Mouse (Mus musculus) gastrocnemius, postnatal 4 days (tissue): ENCODE data around the gene Gstm6. TPM values are rescaled to one million over a fixed set of nuclear protein-coding genes. Genes with fewer than 3 reads are reported as not detected.

Source experiments
- DNase-seq, 2 experiments: peaks; one replicate each; pipeline ENCODE4 v3.0.0; 2021 to 2022; ENCODE audit warnings: low spot score in 2 of 2, mixed read lengths in 2 of 2
- total RNA-seq, 2 experiments: library from RNA; stranded (reverse); gene quantifications; 2 replicates each; pipeline ENCODE4 v1.2.3; 2021

Gene Gstm6
- total RNA-seq, 2 experiments from 2014 or later, result 1.7 to 1.9 TPM

DNA sequence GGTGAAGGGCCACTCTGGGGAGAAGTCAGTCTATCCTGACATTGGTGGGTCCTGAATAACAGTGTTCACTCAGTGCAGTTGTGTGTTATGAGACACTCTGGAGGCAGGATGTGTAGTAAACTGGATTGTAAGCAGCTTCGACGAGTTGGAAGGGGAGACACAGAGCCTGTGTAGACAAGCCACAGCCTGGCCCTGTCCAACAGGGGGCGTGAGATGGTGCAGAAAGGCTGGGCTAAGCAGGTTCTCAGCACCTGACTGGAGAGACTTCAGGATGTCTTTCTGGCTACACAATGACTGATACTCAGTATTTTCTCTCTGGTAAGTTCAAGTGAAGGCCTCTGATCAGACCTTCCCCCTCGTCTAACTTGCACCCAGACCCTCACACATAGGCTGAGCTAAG lies 2.2 kb upstream of the Gstm6 start:
- DNase-seq, result no peak

DNA sequence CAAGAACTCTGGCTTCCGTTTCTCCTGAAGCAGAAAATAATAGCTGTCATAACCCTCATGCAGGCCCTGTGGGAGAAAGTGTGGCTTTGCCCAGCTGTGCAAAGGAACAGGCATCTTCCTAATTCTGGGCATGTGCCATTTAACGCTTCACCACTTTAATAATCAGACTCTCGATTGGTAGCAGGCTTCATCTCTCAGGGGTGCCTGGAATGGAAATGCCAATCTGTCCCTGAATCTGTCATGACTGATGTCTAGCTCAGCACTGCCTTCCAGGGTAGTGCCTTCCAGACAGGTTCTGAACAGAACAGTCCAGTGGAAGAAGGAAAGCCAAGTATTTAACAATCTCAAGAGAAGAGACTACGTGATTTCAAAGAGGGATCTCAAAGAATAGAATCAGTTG lies 2.3 kb downstream of the Gstm6 start:
- no peak for DNase-seq

DNA sequence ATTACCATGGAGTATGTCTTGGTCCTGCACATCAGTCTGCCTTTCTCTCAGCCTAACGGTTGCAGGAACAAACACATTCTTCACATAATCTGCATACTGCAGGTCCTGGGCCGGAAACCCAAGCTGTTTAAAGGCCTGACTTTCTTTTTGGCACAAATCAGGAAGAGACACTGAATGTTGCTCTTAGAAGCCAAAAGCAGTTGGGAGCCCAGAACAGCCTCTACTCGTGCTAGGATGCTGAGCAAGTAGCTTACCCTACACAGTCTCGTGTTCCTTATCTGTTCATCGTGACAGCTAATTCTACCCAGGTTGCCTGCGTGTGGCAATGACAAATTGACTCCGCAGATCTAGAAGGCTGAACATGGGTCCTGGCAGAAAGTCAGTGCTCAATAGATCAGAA lies 3.0 kb downstream of the Gstm6 start:
- no peak for DNase-seq

DNA sequence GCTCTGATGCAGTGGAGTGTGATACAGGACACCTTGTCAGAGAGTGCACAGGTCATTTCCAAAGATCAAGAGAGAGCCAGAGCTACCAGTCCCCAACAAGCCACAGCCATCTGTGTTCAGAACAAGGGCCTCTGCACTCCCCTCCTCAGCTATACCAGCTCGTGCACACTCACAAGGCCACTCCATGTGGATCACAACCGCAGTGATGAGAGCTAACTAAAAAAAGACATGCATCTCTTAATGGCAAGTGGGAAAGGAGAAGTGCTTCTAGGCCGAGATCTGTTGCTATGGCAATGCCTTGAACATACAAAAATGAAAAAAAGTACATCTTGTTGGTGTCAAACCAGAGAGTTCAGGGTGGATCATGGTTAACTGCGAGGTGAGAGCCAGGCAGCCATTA lies 3.7 kb downstream of the Gstm6 start:
- DNase-seq, result no peak

DNA sequence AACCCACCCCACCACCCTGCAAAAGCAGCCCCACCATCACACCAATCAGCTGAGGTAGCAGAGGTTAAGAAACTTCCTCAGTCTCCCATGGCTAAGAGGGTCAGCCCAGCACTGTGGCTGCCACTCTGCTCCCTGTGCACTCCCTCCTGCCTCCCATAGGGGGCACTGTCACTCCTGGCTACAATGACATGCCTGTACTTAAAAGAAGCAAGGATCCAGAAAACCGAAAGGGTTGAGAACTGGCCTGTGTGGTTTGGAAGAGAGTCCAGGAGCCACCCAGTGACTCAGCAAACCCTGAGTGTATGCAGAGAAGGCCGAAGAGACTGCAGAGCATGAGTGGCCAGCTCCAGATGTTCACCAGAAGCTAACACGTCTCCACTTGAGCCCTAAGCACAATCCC lies 4.1 kb downstream of the Gstm6 start:
- peak; percentile 45 to 53 for DNase-seq

DNA sequence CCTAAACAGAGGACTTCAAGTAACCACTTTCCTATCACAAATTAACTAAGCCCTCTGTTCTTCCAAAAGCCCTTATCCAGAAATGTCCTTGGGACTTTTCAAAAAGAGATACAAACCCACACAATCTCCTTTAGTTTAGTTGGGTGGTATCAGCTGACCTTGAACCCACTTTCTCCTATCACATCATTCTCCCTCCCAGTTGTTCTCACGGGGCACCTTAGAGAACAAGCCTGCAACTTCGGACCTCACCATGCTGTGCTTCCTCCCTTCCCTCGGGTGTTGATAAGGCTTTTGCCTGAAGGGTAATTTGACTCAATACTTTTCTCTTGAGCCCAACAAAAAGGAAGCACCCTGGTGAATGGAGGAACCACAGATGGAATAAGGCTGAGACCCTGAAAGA lies 7.7 kb downstream of the Gstm6 start:
- no peak for DNase-seq

DNA sequence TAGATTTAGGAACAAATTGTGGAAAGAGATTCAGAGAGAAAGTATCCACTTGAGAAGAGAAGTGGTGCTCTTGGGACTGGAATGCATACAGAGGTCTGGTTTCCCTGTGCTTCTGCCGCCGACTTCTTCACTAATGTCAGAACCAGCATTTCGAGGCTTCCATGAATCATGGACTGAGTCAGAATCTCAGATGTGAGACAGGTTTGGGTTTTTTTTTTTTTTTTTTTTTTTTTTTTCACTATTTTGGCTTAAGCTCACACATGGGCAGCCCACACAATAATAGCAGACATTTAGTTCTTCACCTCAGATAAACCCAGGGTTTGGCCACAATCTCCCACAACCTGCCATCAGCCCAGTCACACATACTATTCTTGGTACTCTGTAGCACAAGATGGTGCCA lies 8.3 kb downstream of the Gstm6 start:
- DNase-seq, result no peak

DNA sequence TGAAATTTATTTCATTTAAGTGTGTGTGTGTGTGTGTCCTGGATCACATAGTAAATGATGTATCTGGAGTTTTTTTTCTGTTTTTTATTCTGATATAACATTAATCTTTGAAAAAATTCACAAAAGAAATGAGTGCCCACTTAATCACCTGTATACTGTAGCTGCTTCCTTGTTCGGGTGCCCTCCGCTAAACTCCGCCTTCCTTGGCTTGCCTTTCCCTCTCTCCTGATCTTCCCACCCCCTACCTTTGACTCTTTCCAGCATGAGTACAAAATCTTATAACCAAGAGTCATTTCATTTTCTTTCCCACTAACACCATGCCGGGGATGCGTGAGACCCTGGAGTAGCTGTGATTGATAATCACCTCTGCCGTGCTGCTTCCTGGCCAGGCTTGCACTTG lies 11.4 kb downstream of the Gstm6 start:
- DNase-seq, result no peak

DNA sequence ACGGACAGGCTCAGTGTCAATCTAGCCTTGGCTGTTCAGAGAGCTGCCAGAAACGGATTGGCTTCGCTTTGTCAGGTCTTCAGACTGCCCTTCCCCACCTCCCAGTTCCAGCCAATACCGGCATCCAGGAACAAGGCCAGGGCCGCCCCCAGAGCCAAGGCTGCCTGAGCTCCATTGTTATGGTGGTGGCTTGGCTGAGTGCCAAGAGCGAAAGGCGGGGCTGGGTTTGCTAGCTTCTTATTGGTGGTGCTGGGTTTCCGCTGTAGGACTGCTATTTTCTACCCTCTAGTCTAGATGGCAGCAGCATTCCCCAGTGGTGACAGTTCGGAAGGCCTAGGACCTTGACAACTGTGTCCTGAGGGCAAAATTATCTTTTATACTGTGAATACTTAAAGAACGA lies 11.9 kb downstream of the Gstm6 start, which contains the start of gene Gstm7:
Gene Gstm7, minus strand, starts transcription at position 148 of the 400 bp plus-strand sequence.
- DNase-seq, result peak; percentile 91 to 97

DNA sequence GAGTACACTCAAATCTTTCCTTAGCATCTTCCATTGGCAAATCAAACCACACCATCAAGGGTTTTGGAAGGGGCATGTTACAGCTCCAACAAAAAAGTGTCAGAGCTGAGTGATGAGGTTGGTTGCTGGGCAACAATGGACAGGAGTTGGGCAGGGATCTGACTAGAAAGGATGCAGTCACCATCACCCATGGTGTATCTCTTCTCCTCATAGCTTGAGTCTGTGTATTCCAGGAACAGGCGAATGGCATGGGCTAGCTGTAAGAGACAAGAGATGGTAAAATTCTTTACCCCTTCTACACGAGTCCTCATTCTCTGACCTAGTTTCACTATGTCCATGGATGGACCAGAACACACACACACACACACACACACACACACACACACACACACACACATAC lies 12.4 kb downstream of the Gstm6 start:
- DNase-seq, result no peak

DNA sequence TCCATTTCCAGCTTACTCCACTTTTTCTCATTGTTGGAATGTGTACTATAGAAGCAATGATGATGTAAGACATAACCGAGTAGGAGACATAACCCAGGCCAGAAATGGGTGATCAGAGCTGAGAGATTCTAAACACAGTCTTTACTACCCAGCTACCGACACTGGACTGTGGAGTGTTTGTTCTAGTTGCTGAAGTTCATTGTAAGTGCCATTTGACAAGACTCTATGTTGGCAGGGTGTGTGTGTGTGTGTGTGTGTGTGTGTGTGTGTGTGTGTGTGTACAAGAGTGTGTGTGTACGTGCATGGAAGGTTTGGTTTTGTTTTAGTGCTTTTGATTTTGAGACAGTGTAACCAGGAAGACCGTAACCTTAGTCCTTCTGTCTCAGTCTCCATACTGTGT lies 13.8 kb downstream of the Gstm6 start:
- DNase-seq, result no peak

DNA sequence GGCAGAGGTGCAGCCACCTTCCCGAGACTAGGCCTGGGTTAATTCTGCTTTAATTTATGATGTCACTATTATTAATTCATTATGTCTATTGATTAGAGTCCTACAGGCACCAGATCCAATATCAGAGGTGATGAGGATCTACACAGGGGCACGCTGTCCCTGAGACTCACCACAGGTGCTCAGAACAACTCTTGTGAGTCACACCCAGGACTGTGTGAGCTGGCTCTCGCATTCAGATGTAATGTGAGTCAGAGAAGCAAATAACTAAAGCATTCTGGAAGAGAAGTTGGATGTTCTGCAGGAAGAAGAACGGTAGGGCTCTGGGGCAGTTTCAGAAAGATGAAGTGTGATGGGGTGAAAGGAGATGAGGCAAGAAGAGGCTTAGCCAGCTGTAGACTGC lies 14.3 kb downstream of the Gstm6 start:
- DNase-seq, result no peak

DNA sequence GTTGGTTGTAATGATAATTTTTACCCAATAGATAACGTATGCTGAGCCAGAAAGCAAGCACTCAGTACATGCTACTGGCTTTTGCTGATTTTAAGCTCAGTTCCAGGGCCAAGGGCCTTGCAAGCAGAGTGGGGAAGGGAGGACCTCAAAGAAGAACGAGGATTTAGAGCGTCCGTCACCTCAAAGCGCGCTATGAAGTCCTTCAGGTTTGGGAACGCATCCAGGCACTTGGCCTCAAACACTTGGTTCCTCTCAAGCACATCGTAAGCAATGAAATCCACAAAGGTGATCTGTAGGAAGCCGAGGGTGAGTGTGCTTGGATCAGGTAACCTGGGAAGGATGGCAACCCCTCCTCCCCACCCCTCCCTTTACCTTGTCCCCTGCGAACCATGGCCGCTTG lies 14.9 kb downstream of the Gstm6 start:
- DNase-seq, result no peak

DNA sequence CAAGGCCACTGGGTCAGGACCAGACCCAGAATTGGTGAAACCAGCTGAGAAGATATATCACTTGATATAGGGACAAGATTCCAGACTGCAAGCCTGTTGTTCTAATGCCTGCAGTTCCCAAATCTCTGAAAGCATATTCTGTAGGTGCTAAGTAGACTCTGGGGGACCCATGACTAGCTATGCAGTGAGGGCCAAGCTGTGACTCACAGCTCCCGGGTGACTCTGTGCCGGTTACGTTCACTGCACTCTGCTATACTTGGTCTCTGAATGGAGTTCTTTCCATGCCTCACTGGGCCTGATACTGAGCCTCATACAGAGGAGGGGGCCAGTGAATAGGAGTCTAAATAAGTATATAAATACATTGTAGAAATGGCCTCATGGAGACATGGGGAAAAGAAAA lies 15.7 kb downstream of the Gstm6 start:
- no peak for DNase-seq

DNA sequence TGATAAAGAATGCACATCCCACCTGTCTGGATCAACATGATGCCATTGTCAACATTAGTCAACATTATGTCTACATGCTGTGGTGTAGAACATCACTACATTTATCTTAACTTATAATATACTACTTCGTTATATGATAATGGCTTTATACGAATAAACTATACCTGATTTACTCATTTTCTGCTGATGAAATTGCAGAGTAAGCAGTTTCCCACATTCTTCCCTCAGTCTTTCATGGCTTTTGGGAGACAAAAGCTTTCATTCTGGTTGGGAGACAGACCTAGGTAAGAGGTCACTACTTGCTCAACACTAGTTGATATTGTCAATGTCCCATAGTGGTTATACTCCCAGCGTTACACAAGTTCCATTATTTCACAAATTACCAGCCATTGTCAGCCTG lies 18.2 kb downstream of the Gstm6 start:
- DNase-seq, result no peak

DNA sequence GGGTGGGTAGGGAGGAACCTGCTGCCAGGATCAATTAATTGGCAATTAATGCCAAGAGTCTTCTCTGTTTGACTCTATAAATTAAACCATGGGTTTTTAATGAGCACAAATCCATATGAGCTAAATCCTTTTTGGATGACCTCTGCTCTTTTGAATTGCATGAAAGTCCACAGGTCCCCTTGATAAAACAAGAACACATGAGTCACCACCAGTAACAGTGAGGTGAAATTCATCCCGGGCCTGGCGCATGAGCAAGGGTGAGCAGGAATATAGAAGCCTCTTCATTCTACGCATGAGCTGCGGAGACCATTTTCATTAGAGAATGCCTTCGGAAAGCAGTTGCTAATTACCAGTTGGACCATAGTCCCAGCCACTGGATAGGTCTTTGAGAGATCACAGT lies 23.2 kb downstream of the Gstm6 start:
- DNase-seq, result no peak

DNA sequence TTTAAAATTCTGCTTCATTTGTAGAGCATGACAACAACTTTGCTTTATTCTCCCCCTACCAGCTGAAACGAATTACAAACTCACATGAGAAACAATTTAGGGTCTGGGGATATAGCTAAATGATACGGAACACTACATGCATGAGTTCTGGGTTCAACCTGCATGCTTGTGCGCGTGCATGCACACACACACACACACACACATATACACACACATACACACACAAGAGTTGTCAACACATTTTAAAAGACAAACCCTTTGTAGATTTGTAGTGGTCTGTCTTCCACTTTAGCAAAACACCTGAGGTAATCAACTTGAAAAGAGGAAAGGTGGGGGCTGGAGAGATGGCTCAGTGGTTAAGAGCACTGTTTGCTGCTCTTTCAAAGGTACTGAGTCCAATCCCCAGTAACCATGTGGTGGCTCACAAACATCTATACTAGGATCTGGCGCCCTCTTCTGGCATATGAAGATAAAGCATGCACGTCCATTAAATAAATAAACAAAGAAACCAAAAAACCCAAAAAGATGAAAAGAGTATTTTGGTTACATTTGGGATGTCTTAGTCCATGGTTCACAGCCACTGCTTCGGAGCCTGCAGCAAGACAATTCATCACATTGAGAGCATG lies 25.7 kb downstream of the Gstm6 start:
- peak; percentile 28 to 55 for DNase-seq

DNA sequence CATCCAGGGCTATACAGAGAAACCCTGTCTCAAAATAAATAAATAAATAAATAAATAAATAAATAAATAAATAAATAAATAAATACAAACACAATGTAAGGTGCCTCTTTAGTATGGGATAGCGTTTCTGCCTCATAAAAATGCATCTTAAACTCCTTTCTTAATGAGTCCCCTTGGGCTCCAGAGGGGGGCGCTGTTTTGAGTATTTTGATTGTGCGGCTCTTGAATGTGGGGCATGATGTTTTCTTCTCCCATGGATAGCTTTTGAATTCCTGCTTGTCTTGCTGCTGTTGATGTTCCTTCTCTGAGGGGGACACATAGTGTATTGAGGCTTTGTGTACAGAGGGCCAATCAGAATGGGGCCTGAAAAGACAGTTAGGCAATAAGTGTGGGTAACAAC lies 26.5 kb downstream of the Gstm6 start:
- DNase-seq, result no peak

DNA sequence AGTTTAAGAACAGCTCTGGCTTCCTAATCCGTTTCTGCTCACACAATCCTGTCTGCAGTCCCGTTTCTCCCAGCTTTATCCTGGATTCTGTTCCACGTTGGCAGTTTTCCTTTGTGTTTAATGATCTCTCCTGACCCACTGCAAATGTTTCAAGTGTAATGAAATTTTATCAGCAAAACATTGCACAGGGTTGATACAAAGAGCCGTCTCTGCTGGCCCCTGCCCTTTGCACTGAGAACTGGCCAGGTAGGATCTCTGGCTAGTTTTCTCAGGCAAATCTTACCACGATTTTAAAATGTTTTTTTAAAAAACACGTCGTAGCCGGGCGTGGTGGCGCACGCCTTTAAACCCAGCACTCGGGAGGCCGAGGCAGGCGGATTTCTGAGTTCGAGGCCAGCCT lies 26.9 kb downstream of the Gstm6 start:
- DNase-seq, result no peak

DNA sequence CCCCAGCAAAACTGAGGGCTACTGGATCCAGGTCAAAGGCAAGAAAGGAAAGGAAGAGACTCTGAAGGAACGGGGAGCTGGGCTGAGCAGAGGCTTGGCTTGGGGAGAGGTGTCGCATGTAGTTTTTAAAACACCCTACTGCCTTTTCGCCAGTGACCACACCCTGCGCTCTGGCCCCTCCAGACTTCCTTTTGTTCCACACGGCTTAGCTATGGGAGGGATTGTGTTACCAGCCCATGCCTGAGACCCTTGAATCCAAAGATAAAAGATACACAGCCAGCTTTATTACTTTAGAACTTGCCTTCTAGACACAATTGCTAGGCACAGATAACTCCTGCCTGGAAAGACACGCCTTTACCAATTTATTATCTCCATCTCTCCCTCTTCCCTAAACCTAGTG lies 37.6 kb downstream of the Gstm6 start:
- no peak for DNase-seq

DNA sequence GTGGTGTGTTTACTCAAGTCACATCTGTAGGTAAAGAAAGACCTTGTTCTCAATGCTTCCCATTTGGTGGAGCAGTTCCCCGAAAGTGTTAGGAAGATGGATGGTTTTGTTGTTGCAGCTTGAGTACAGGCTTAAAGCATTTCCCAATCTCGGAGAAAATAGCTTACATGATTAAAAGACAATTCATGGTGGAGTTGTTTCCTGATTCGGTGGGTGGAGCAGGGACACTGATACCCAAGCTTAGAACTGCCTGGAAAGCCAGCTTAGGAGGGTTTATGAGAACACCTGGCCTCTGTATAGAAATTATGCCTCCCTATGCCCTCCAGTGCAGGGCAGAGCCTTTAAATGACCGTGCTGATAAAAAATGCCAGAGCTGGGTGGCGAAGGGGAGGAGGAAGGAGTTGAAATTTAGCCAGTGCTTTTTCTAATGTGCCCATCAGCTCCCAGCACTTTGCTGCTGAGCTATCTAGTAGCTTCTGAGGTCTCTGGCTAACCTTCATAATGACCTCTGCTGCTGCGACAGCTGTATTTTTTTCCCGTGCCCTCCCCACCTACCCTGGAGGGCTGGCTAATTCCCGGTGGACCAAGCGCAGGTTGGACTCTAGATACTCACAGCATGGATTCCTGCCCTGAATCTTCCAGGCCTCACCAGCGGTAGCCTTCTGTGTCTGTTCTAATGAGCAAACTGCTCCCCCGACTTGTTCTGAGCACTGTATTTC lies 42.4 kb downstream of the Gstm6 start:
- no peak for DNase-seq

DNA sequence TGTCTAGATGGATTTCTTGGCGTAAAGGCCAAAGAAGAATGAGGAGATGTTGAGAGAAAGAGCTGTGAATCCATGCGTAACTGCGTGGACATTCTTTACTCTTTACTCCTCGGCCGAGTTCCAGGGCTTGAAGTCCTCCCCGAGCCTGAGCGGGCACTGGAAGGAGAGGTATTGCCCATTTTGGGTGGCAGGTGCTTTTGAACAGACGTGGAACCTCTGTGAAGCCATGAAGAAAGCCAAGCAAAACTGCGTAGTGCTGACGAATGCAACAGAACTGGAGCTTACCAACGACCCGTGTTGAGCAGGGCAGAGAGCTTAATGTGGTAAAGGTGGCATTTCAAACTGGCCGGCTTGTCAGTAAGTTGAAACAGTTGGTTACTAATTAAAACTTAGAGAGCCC lies 44.9 kb downstream of the Gstm6 start:
- no peak for DNase-seq
